Mouse (Mus musculus) heart, postnatal 25 days (tissue): ENCODE data around the gene Ier5. TPM values are rescaled to one million over a fixed set of nuclear protein-coding genes. Genes with fewer than 3 reads are reported as not detected.

Source experiments
- DNase-seq: peaks from one replicate; pipeline ENCODE4 v3.0.0; 2022; ENCODE audit warnings: low spot score
- intact Hi-C: fragments of 180-260 bp; cut with DNase I; formaldehyde crosslinking; loops from one replicate; pipeline ENCODE4 v1.15.1; 2025
- total RNA-seq, 2 experiments: library from RNA; stranded (reverse); gene quantifications; 2 replicates each; pipeline ENCODE4 v1.2.3; 2021

Ier5 gene
- total RNA-seq, 2 experiments from 2014 or later: 12.7 to 16.5 TPM

DNA sequence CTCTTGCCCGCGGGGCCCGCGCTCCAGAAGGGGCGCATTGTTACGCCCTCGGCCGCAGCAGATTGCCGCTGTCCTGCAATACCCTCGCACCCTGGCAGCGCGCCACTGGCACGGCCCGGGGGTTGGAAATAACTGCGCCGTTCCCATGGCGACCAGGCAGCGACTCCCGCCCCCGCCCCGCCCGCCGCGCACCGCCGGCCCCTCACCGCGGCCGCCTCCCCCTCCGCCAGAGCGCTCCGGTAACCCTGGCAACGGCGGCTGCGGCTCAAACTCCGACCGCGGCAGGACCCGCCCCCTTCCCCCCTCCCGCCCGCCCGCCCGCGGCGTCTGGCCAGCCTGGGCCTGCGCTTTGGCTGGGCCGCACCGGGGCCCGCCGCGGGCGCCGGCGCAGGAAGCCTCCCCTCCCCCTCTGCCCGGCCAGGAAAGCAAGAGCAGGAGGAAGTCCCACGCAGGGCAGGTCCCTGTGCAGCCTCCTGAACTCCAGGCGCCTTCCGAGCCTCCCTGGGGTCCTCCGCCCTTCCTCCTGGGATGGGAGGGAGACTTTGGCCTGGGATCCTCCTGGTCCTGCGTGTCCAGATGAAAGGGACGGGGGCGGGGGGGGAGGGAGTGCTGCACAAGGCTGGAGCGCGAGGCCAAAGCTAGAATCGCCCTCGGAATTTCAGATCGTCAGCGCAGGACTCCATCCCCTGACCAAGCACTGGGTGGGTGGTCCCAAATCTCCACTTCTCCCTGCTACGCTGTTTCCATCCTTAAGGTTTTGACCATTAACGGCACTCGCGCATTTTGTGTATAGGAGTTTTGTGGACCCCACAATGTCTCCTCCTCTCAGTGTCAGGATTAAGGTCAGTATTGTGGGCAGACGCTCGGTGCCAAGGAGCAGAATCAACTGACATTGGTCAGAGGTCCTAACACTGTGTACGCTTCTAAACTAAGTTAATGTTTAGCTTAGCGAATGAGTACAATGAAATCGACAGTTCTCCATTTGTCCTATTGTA is 15.9 kb downstream of the Ier5 start:
- intact Hi-C loops: loop anchor here (1.0 to 2.0 kb wide), 2 partner anchors 15 to 21 kb away; partner anchors contain the start of gene Ier5
- DNase-seq: peak; percentile 90

DNA sequence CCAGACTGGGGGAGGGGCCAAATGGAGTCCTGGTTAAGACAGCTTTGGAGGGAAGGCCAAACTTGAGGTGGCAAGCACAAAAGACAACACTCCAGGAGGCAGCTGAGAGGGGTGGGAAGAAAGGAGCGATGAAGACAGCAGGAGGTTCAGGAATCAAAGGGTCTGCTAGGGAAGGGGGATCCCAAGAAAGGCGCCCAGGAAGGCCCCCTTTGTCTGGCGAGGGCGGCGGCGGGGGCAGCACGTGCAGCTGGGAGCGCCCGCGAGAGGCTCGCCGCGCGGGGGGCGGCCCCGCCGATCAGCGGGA is 16.5 kb downstream of the Ier5 start:
- intact Hi-C loops: loop anchor here (1.0 kb wide), 1 partner anchor 21 kb away; no protein-coding TSS in a partner anchor
- no peak for DNase-seq

DNA sequence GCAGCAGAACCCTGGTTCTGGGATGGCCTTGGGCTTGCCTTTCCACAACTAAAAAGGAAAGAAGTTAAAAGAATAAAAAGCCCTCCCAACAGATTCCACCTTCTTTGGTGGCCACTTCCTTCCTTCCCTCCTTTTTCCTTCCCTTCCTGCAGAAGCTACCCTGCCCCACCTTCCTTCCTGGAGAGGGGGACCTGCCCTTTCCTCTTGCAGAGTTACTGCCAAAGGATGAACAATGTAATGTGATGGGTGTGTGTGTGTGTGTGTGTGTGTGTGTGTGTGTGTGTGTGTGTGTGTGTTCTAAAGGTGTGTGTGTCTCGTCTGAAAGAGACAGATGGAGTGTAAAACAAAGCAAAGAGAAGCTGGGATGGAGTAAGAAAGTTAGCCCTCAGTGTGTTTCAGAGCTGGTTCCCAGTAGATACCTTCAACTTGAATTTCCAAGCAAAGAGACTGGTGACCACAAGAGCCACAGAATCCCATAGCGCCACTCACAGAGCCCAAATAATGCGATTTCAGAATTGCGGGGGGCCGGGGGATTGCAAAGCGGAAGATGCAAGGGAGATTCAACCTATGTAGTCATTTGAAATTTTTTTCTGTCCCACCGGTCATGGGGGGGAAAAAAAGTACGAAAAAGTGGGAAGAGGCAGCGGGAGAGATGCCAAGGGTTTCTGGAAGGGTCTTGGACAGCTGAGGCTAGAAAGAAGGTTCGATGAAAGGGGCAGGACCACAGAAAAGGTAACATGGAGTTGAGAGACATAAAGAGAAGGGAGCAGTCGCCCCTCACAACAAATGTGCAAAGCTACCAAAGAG is 17.1 kb downstream of the Ier5 start:
- intact Hi-C loops: no loop called here
- no peak for DNase-seq

DNA sequence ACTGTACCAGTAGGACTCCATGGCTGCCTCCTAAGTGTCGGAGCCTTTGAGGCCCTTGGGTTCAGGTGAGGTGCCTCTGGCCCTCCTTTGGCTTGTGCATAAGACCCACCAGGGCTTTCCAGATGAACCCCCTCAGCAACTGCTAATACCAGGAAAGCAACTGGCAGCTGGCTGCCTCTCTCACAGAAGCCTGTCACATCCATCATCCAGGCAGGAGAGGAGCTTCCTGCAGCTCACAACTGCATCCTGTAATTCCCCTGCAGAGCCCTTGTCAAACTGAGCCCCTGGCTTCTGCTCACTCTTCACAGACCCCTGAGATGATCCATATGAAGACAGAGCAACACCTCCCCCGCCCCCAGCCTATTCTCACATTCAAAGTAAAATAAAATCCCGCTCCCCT is 21.8 kb downstream of the Ier5 start:
- DNase-seq: no peak
- intact Hi-C loops: no loop called here

DNA sequence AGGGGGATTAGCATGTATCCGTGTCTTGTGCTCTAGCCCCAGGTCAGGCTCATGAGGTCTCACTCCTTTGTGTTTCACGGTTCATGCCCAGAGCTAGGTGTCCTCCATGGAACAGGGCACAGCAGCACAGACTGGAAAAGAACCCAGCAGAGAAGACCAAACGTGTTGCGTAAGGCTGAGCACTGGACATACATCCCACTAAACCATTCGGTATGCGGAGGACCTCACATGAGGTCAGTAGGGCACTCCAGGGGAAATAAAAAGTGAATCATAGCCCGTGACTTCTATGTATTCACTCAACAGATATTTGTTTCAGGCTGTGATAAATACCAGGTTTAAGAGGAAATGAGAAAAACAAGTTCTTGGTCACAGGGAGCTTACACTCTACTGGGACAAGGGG is 23.6 kb downstream of the Ier5 start:
- no peak for DNase-seq
- intact Hi-C loops: no loop called here

DNA sequence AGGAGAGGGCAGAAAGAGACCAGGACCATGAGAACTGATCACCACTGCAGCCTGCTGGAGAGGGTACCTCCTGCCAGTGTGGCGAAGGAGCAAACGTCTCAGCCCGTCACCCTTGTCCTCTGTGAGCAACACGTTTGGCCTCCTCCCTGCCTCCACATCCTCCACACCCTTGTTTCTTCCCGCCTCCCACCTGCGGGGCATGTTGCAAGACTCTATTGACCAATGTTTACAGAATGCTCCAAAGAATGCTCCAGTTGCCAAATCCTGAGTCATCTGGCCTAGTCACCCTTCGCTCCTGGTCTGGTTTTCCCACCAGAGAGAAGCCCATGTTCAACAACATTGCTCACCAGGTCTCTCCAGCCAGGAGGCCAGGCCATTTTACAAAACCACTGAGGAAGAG is 24.6 kb downstream of the Ier5 start:
- intact Hi-C loops: no loop called here
- peak; percentile 56 for DNase-seq

DNA sequence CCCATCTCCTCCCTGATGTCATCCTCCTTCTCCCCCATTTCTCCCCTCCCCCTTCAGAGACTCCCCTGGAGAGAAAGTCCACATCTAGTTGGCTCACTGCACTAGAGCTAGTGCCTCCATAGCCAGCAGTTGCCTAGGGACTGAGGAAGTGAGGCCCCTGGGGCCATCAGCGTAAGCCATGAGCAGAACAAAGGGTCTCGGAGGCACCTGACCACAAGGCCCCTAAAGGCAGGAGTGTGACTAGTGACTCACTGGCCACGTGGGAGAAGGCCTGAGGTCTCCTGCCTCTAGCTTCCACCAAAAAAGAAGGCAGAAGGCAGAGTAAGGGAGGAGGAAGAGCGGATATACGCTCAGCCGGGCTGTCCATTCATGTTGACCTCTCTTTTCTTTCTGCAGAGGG is 25.5 kb downstream of the Ier5 start:
- DNase-seq: no peak
- intact Hi-C loops: no loop called here

DNA sequence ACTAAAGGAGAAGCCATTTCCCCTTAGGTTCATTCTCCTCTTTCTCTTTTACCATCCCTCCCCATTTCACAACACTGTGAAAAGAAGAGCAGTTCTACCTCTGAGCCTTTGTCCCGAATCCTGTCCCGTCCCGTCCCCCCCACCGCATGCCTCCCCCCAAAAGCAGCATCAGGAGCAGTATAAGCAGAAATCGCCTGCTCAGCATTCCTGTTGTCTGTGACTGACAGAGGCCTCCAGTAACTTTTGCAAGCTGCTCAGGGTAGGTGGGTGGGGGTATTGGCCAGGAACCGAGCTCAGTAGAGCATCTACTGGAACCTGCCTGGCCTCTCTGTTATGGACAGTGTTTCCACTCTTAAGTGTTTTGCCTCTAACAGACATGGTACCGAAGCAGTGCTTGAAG is 26.3 kb downstream of the Ier5 start:
- DNase-seq: no peak
- intact Hi-C loops: no loop called here

DNA sequence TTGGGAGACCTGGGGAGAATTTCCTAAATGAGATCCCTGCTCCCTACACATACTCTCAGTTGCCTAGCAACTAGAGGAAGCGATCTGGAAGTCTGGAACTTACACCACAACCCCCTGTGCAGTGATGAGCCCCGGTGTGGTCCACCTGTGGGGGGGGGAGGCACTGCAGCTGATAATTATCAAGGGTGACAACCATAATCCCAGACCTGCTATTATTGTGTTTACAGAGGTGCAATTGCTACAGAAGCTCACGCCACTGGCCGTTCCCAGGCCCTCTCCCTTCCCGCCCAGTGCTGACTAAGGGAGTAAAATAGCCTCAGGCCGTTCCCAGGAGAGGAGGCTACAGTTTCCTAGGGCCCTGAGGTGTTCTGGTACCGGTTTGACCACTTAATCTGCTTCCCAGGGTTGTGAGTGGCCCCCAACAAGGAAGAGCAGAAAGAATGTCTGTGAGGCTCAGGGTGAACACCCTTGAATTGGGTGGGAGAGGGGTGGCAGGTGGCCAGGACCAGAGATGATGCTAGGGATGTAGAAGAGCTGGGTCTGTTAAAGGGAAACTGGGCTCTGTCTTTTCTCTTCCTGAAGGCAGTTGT is 28.1 kb downstream of the Ier5 start:
- intact Hi-C loops: no loop called here
- DNase-seq: no peak

DNA sequence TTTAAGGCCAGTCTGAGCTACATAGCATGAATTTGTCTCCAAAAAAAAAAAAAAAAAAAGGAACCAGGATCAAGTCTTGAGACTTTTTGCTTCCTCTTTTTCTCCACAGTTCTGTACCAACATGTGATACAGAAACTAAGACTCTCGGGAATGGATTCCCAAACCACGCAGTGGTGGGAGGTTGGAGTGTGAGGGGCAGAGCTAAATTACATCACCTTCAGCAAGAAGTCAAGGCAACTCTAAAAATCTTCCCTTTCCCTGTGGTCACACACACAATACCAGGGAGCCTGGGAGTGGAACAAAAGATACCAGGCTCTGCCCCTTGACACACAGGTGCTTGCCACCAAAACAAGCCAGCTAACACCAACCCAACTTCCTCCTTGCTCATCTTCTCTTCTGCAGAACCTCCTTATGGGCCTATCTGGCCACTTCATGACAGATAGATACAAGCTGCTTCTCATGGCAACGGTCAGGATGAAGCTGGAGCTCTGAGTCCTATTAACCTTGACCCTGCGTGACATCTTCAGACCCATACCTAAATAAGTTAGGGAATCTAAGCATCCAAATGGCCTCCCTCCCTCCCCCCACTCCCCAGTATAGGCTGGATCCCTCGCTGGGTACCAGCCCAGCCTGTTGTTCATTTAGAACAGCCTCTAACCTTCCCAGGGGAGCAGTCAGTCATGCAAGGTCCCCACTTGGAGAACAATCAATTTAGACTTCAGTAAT is 28.7 kb downstream of the Ier5 start:
- intact Hi-C loops: no loop called here
- no peak for DNase-seq

DNA sequence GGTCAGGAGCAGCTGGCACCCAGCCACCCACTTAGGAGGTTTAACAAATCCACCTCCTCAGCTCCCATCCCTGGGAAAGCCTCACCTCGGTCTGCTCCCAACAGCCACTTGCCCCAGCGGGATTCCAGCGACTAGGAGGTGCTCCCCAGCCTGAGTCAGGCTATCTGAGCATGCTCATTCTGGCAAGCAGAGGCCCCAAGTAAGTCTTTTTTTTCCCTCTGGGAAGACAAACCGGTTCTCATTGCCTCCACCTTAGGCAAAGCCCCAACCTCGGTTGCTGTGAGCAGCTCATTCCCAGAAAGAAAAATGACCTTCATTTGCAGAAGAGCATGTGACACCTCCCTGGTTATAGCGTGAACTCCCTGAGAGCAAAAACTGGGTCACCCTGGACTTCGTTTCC is 29.7 kb downstream of the Ier5 start:
- DNase-seq: no peak
- intact Hi-C loops: no loop called here

DNA sequence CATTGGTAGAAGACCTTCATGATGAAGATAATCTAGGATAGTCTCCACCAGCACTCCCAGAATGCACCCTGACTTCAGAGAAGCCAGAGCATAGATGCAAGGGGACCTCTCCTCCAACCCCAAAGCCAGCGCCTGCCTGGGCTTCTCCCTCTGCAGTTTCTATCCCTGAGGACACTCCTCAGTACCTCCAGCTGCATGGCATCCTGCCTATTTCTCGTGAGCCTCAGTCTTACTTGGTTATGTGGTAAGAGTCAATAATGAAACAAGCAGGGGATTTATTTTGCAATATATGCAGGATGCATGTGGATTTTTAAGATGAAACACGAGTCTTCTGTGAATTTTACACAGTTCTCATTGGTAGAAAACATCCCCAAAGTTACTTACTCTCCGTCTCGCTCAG is 33.2 kb downstream of the Ier5 start:
- intact Hi-C loops: no loop called here
- DNase-seq: no peak

DNA sequence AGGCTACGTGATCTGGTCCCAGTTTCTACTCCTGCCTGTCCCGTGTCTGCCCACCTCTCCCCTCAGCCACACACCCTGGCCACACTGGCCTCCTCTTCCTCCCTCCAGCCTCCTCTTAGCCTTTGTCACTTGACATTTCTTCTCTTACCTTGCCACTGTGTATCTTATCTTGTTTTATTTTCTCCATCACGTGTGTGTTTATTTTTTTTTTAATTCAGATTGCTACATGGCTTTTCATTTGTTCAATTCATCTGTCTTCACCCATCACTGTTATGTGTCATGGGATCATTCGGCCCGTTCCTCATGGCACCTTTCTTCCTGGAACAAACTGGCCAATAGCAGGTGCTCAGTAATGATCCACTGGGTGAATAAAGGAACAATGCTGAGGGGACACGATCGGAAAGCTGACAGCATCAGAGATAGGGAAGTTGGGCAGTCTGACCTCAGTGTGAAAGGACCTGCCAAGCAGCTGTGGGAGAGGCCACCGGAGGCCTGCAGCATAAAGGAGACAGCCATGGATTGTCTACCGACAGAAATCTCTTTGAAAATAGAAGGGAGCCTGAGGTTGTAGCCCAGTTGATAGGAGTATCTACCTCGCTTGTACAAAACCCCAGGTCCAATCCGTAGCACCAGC is 34.3 kb downstream of the Ier5 start:
- intact Hi-C loops: no loop called here

DNA sequence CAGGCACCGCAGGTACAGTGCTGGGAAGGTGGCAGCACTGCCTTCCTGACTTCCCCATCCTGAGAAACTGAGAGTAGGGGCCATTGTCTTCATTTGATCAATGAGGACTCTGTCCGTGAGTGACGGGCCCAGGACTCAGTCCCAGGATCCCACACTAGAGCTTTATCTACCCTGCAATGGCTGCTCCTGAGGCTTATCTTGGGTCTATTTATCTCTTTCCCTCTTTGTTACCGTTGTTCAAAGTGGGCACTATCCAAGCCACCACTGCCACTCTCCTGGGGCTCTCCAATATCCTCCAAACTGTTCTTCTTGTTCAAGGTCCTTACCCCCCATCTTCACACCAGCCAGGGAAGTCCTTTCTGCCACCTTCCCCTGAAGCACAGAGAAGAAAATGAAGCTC is 34.8 kb downstream of the Ier5 start:
- intact Hi-C loops: no loop called here
- no peak for DNase-seq

More for the DNA sequence above, 34.3 kb downstream of the Ier5 start:
- DNase-seq: no peak

DNA sequence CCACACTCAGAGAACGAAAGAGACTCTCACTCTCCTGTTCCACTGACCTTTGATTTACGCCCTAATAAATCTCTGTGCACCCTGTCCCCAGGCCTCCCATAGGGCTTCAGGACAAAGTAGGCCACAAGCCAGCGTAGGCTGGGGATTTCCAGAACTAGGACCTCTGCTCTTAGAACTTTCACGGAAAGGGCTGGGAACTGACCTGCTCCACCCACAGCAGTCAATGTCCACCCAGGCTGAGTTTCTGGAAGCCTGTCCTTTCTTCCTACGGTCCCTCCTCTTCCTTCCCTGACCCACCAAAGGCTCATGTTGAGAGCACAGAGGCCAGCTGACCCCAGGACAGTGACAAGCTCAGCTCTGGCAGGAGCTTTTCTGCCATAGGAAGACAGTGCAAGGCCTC is 35.3 kb downstream of the Ier5 start:
- DNase-seq: no peak
- intact Hi-C loops: no loop called here

DNA sequence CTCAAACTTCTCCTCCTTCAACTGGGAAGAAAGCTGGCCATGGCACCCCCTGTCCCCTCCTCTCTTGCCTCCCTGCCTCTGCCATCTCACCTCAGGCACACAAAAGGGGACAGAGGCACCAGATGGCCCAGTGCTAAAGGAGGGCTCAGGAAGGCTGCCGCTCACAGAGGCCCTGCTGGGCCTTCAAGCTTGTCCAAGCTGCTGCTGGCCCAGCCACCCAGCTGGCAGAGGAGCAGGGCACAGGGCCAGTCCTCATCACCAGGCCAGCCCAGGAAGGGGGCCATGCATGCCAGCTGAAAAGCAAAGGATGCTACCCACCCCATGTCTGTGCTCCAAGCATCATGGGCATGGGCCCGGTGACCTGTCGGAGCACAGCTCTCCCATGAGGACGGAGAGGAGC is 36.5 kb downstream of the Ier5 start:
- no peak for DNase-seq
- intact Hi-C loops: loop anchor here (1.0 kb wide), 1 partner anchor 20 kb away; no protein-coding TSS in a partner anchor

DNA sequence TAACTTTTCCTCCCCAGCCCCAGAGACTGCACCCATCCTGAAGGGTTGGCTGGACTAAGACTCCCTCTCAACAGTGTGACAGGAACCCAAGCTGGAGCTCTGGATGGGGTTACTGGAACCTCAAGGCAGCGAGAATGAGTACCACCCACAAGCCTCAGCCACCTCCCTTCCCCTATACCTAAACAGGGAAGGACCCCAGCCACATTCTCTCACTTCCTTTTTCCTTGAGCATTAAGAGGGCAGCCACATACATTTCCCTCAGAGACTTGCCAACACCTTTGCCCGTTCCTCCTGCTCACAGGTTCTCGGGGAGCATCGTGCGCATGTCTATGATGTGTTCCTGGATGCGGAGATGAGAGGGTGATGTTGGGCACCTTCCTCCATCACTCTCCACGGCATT is 37.4 kb downstream of the Ier5 start:
- no peak for DNase-seq
- intact Hi-C loops: loop anchor here (1.0 kb wide), 1 partner anchor 21 kb away; no protein-coding TSS in a partner anchor

DNA sequence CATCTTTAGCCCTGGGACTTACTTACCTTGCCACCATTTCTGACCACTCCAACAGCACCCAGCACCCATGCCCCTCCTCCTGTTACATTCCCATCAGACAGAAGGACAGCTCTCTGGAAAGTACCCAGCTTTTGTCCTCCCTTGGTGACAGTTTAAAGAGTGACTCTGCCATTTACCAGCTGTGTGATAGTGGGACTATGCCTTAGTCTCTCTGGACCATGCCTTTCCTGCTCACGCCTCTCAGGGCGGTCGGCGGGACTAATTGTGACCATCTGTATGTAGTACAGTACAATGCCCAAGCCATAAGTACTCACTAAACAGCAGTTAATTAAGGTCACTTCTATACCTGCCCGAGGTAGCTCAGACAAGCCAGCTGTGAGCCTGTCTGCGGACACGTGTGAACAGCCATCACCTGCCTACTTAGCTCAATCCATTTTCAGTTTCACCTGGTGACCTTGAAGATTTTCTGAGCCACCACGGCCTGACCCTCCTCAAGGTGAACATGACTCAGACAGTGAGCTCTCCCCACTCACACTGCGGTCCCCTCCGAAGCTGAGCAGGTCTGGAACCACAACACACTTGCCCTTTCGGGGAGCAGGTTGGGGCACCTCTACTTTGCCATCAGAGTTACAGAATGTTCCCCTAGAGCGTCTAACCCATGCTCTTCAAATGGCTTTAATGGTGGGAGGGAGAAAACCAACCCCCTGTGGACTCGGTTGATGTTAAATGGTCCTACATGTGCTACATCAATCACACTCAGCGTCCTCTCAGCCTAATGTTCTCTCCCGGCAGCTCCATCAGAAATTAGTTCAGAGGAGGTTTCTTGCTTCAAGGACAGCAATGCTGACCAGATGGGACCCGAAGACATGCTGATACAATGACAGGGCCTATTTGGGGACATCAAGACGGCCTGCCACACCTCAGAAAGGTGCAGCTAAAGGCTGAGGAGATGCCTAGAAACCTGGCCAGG is 38.3 kb downstream of the Ier5 start:
- no peak for DNase-seq
- intact Hi-C loops: no loop called here
